Mouse (Mus musculus) common myeloid progenitor, adult 5-6 weeks (primary cell): ENCODE results near the gene Vegfc. TPM values are rescaled to one million over a fixed set of nuclear protein-coding genes. Genes with fewer than 3 reads are reported as not detected.

Experiments used
- ATAC-seq: replicated peaks from 2 replicates; pipeline ENCODE4 v1.8.0; 2016; ENCODE audit warnings: low read depth, mild to moderate bottlenecking, moderate TSS enrichment, inconsistent platforms; ENCODE audit not compliant: poor library complexity, severe bottlenecking
- total RNA-seq: library from RNA; stranded (forward); fragments of 200-1000, 187-1606 nt; gene quantifications from 2 replicates; pipeline ENCODE4 v1.2.3, GENCODE M21; 2017

The Vegfc gene
- total RNA-seq, result 0.50 and 0.78 TPM in 2 replicates

DNA sequence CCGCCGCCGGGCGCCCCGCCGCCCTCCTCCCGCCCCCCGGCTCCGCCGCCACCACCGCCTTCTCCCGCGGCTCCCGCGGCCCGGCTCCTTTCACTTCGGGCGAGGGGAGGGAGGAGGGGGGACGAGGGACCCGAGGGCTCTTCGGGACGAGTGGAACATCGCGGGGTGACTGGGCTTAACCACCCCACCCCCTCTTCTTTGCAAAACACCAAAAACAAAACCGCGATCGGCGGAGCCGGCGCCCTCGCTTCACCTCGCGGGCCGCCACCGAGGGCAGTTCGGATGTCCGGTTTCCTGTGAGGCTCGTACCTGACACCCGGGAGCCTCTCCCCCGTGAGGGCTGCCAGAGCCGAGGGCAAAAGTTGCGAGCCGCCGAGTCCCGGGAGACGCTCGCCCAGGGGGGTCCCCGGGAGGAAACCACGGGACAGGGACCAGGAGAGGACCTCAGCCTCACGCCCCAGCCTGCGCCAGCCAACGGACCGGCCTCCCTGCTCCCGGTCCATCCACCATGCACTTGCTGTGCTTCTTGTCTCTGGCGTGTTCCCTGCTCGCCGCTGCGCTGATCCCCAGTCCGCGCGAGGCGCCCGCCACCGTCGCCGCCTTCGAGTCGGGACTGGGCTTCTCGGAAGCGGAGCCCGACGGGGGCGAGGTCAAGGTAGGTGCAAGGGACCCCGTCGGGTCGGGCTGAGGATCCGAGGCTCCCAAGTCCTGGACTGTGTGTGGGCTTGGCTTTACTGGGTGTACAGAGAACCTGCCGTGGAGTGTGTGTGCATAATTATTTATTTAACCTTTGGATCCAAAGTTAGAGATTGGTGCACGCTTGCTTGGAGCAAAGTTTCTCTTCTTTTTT, at the start of gene Vegfc:
TSS of gene Vegfc (plus strand) at position 336 of the 850 bp plus-strand sequence.
- ATAC-seq, result peak; percentile 50

DNA sequence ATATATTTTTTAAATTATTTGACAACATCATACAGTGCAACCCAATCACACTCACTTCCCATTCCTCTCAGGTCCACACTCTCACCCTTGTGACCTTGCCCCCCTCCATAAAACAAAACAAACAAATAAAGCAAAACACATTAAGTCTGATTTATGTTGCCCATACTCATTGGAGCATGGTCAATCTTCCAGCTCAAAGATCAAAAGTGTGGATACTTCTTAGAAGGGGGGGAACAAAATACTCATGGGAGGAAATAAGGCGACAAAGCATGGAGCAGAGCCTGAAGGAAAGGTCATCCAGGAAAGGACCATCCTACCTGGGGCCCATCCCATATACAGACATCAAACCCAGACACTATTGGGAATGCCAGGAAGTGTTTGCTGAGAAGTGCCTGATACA, 42.8 kb upstream of the Vegfc start:
- ATAC-seq, result no peak

- no peak for ATAC-seq
Observed at GRCm38 (mm10) chr8:54042601-54043000, 34.8 kb upstream of the Vegfc start.

DNA sequence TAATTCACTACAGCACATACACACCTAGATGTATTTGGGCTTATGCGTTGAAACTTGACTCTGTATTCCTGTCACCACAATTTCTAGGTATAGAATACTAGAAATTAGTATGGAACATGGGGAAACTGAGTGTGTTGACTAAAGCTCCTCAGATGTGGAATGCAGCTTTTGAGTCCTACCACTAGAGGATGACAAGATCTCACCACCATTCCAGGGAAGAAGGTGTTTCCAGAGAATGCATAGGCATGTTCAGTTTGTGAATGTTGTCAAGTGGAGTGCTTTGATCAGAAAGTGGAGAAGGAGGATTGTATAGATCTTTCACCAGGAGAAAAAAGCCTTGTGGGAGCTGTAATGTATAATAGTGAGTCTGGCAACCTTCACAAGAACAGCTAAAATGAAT, 33.9 kb upstream of the Vegfc start:
- no peak for ATAC-seq

- ATAC-seq, result no peak
Observed at GRCm38 (mm10) chr8:54053210-54053609, 24.2 kb upstream of the Vegfc start.

DNA sequence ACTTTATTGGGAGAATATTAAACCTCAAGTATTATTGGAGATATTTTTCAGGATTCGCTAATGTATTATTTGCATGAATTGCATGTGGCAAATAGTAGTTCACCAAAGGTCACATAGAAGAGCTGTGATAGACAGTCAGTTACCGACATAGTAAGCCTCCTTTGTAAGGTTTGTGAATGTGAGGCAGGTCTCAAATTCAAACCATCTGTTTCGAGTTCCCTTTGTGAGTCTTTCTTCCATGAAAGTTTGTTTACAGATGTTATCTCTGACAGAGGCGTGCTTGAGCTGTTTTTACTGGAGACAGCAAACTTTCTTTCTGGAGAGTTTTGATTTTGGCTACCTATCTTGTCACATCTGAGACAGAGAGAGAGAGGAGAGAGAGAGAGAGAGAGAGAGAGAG, 11.9 kb upstream of the Vegfc start:
- no peak for ATAC-seq

GRCm38 (mm10) chr8:54076301-54076700, 1.1 kb upstream of the Vegfc start:
- no peak for ATAC-seq

GRCm38 (mm10) chr8:54076791-54077270, 575 bp upstream of the Vegfc start:
- peak; percentile 70 for ATAC-seq

GRCm38 (mm10) chr8:54078121-54078440, 675 bp downstream of the Vegfc start:
- no peak for ATAC-seq

- no peak for ATAC-seq
Observed at GRCm38 (mm10) chr8:54079001-54079400, 1.6 kb downstream of the Vegfc start.

- peak; percentile 30; the same call in 1 of the 2 replicates for ATAC-seq
Observed at GRCm38 (mm10) chr8:54079601-54080000, 2.2 kb downstream of the Vegfc start.

- 0 out of 2 replicates have a peak, but pooled peaks have one; percentile 12 for ATAC-seq
Observed at GRCm38 (mm10) chr8:54085896-54086295, 8.5 kb downstream of the Vegfc start.

- peak; percentile 95 for ATAC-seq
Observed at GRCm38 (mm10) chr8:54087114-54087513, 9.7 kb downstream of the Vegfc start.

DNA sequence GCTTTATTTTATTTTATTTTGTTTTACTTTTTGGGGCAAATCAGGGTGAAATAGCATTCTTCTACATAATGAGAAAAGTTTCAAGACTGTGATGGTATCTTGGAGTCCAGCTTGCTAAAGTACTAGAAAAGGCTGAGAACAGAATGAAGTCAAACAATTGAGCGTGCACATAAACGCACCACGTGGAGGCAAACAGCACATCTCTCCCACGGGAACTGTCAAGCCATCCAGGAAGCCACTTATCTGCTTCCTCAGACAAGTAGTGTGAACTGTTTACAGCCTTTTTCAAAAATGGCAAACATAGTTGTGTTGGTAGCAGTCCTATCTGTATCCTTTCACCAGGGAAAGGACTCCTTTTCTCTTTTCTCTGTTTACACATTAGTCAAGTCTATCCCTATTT, 11.8 kb downstream of the Vegfc start:
- ATAC-seq, result no peak

- ATAC-seq, result no peak
Observed at GRCm38 (mm10) chr8:54089901-54090300, 12.5 kb downstream of the Vegfc start.

DNA sequence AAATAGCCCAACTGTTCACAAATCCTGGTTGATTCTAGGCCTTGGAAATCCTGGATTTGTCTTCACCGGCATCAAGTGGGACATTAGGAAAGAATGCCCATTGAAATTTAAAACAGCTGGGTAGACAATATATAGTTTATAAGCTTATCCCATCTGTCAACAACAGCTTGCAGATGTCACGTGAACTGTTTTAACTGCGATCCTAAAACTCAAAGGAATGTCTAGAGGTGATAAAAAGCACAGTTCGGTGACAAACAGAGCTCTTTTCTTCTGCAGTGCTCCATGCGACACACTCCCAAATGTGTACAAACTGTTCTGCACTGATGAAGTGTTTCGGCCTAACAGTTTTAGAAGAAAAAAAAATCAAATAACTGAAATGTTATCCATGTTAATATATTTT, 22.7 kb downstream of the Vegfc start:
- no peak for ATAC-seq

DNA sequence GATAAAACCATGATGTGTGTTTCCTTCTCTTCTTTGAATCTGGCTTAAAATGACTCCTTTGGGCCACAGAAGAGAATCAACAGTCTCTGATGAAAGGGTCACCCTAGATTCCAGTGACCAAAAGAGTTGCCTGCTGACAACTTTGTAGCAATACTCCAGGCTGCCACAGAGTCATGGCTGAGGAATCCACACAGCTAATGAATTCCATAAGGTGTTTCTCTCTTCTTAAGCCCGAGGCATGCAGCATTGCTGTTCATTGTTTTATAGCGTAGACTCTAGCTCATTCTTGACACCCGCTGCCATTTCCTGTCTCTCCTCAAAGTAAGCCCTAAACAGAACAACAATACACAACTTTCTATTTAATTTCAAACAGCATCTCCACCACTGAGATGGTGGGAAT, 37.2 kb downstream of the Vegfc start:
- no peak for ATAC-seq

- peak; percentile 80 for ATAC-seq
Observed at GRCm38 (mm10) chr8:54120115-54120514, 42.7 kb downstream of the Vegfc start.

DNA sequence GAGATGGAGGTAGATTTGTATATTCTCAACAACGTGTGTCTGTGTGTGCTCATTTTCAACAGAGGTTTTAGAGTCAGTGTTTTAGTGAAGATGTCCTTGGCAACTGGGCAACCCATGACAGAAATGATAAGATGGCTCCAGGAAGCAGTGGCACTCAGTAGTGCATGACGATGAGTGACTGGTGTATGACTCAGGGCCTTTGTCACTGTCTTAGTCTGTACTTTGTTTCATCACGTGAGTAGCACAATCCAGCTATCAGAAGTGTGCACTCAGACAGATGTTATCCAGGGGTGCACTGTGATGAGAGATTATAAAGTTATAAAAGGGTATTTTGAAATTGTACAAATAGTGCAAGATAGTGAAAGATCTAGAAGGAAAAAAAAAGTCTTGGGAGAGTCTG, 44.5 kb downstream of the Vegfc start:
- no peak for ATAC-seq

- ATAC-seq, result no peak
Observed at GRCm38 (mm10) chr8:54122345-54122744, 44.9 kb downstream of the Vegfc start.

DNA sequence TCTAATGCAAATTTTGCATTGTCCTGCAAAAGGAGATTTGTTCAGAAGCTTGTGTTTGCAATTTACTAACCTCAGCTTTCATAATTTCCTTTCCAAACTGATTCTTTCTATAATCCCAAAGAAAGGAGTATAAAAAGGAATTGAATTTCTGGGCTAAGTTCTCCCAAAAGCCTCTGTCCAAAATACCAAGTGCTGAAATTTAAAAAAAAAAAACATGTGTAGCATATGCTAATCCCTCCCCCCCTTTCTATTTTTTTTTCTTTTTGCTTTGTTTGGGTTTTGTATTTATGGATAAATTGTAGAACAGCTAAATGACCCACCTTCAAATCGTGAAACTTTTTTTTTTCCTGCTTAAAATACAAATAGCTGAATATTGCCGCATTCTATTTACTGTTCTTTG, 53.2 kb downstream of the Vegfc start:
- no peak for ATAC-seq

- ATAC-seq, result peak; percentile 93
Observed at GRCm38 (mm10) chr8:54153240-54153639, 75.8 kb downstream of the Vegfc start.
